Mouse (Mus musculus) testis, adult 2 months (tissue): ENCODE measurements around the gene Fkbp4.

Experiments
- CTCF ChIP-seq: fragments of 200-500 bp; IDR thresholded peaks from 2 replicates; pipeline ENCODE4 v1.5.1; 2012; ENCODE audit warnings: low read depth, mild to moderate bottlenecking, inconsistent platforms, low read length, moderate library complexity; ENCODE audit not compliant: control insufficient read depth, insufficient read depth, insufficient replicate concordance
- POLR2A ChIP-seq: fragments of 200-500 bp; IDR thresholded peaks from 2 replicates; pipeline ENCODE4 v1.6.1; 2012; ENCODE audit warnings: low read depth, mild to moderate bottlenecking, inconsistent platforms, low read length, moderate library complexity; ENCODE audit not compliant: control insufficient read depth

DNA sequence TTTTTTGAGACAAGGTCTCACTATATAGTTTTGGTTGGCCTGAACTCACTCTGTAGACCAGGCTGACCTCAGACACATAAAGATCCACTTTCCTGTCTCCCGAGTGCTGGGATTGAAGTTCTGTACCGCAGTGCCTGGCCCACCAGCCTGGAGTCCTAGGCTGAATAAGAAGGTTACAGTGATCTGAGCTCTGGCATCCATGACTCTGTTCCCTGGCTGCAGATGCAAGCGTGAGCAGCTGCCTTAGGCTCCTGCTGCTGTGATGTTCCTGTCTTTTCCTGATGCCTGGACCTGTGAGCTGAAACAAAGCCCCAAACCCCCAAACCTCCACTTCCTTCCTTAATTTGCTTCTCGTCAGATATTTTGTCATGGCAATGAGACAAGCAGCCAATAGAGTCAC is 26.5 kb upstream of the Fkbp4 start:
- TF ChIP-seq CTCF (no peak), POLR2A (no peak)
